Mouse (Mus musculus): ENCODE data around the gene Cox4i2.

Cox4i2 gene

GRCm38 (mm10) chr2:152736090-152736601, 17.8 kb upstream of the Cox4i2 start, which contains the start of gene Id1:
Id1 (plus strand) TSS chr2:152736251.
- peak; percentile 44 for DNase-seq

DNA sequence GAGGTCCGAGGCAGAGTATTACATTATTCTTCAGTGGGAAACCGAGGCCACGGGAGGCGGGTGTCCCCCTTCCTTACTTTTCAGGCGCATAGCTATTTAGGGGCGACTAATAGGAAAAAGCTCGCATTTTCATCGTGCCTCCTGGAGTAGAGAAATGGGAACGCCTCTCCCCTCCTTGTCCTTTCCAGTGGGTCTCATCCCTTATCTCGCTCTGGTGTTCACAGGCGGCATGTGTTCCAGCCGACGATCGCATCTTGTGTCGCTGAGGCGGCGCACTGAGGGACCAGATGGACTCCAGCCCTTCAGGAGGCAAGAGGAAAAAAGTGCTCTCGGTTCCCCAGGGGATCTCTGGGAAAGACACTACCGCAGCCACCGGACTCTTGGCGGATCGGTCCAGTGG, 17.2 kb upstream of the Cox4i2 start:
- DNase-seq = peak; percentile 39

GRCm38 (mm10) chr2:152737306-152738221, 16.4 kb upstream of the Cox4i2 start:
- no peak for DNase-seq

DNA sequence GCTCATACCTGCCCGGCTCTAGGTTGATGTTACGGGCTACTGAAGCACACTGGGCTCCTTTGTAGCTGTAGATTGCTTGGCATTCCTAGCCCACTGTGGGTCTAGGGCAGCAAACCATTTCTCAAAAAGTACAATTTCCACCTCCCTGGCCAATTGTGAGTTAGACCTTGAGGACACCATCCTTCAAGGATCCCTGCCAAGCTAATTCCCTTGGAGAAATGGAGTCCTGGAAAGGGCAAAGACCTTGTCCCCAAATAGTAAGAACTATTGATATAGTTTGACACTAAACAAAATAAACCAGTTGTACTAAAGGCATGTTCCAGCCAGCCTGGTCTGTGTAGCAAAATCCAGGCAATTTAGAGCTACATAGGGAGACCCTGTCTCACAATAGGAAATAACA, 15.6 kb upstream of the Cox4i2 start:
- no peak for DNase-seq

- DNase-seq = peak; percentile 38
Measured at GRCm38 (mm10) chr2:152739031-152739841, 14.7 kb upstream of the Cox4i2 start.

DNA sequence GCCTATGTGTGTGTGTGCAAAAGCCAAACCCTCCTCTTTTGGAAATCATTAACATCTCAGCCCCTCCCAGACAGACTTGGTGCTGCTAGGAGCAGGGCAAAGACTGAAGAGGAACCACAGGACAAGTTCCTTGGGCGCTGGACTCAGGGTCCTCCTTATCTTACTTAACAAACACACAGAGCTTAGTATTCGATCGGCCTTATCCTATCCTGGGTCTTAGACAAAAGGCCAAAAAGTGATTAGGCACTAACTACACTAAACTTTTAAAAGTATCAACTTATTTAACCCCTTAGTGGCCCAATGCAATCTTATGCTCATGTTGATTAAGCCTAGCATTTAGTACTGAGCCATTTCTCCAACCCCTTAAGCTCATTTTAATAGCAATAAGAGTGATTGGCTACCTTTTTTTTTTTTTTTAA, 14.1 kb upstream of the Cox4i2 start:
- no peak for DNase-seq

GRCm38 (mm10) chr2:152740490-152740889, 13.5 kb upstream of the Cox4i2 start:
- no peak for DNase-seq

GRCm38 (mm10) chr2:152741153-152742041, 12.6 kb upstream of the Cox4i2 start:
- no peak for DNase-seq

DNA sequence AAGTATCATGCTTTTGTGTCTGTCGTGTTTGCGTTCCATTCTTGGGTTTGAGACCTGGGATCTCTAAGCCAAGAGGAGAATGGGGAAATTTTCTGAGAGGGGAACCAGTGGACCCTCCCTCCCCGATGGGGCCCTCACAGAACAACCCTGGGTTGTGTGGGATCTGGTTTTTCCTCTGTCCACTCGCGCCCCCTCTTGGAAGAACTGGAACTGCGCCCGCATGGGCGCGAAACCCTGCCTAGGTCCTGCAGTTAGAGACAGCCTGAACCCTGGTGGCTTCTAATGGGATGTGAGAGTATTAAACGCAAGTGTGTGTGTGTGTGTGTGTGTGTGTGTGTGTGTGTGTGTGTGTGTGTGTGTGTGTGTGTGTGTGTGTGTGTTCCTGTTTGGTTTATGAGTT, 11.5 kb upstream of the Cox4i2 start:
- no peak for DNase-seq

GRCm38 (mm10) chr2:152756474-152757393, 2.8 kb downstream of the Cox4i2 start:
- DNase-seq = no peak

DNA sequence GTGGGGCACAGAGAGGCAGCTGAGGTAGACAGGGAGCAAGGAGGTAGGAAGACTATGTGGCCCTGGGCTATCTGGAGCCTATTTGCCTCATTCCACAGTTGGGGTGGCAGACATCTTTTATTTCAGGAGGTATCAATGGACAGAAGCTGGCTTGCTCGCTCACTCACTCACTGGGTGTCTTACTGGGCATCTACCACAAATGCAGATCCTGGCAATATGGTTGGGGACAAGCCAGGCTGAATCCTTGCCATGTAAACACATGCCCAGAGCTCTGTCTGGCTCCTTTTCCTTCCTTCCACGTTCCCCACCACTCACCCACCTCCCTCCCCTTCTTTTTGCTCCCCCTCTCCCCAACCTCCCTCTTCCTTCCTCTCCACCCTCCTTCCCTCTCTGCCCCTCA, 3.5 kb downstream of the Cox4i2 start:
- peak; percentile 75 for DNase-seq

- DNase-seq = no peak
Measured at GRCm38 (mm10) chr2:152758351-152758750, 4.4 kb downstream of the Cox4i2 start.

DNA sequence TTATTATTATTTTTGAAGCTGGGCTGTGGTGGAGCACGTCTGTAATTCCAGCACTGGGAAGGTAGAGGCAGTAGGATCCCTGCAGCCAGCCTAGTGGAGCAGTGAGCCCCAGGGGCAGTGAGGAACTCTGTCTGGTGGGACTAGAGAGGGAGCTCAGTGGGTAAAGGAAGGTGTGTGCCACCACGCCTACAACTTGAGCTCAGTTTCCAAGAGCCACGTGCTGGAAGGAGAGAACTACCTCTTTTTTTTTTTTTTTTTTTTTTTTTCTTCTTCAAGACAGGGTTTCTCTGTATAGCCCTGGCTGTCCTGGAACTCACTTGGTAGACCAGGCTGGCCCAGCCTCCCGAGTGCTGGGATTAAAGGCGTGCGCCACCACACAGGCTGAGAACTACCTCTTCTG, 9.3 kb downstream of the Cox4i2 start:
- DNase-seq = no peak

DNA sequence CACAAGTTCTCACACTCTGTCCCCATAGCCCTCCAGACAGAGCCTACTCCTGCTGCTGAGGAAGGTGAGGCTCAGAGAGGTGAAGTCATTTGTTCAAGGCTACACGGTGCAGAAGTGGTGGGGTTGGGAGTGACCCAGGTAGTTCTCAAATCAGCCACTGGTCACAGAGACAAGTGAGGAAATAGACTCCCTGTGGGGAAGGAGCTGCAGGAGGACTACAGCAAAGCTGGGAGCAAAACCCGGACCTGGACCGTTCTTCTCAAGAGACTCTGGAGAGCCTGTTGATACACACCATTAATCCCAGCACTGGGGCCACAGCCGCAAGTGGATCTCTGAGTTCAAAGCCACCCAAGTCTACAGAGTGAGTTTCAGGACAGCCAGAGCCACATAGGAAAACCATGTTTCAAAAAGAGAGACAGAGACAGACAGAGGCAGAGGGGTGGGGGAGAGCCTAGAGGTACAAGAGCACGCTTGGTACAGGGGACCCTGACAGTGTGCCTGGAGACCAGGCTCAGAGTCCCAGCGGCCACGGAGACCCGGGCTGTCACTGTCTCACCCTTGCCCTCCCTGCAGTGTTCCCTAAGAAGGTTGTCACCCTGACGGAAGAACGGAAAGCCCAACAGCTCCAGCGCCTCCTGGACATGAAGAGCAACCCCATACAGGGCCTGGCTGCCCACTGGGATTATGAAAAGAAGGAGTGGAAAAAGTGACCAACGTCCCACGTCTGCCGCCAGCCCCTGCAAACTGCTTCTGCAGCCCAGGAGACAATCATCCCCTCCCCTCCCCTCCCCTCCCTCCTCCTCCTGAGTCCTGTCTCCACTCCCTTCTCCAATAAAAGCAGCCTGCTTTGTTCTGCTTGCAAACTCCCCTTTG, 10.4 kb downstream of the Cox4i2 start:
- DNase-seq = no peak

DNA sequence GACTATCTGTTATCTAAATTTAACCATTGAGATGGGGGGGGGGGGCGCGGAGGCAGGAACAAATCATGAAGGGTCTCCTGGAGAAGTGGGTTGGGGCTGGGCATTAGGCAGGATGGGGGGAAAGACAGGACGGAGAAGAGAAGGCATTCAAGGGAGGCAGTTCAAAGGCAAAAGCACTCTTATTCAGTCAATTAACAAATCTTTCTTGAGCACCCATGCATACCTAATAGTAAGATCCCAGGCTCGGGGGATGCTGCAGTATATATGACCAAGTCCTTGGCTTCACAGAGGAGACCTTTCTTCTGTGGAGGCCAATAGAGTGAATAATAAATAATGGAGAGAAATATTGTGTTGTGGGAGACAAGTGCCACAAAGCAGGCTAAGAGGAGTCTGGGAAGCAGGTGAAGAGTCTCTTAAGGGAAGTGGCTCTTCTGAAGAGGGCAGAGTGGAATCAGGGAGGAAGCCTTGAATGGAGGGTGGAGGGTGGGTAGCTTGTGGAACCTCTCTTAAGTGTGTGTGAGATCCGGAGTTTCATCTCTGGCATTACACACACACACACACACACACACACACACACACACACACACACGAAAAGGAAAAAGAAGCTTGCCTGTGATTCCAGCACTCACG, 11.2 kb downstream of the Cox4i2 start:
- DNase-seq = no peak

DNA sequence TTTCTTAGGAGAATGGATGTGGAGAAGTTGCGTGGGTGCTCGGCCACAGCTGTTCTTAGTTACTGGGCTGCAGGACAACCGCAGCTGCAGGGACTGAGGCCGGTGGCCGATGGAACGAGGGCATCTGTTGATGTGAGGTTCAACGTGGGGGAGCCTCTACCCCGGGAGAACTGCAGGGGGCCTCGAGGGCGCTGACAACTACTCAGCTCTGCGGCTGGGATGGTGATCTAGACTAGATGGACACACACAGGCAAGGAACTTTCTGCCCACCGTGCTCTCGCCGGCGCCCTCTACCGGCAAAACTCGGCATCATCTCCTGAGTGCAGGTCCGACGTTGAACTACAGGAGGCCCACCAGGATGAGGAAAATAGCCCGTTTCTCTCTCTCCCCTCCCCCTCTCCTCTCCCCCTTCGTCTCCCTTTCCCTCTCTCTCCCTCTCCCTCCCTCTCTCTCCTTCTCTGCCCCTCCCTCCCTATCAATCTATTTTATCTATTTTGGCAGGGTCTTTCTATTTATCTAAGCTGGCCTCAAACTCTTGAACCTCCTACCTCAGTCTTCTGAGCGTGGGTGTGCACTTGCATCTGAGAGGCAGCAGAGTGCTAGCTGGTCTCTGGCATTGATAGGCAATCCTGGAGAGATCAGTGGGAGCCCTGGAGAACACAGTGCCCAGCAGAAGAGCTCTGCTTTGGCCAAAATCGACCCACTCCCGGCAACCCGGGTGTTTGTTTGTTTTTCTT, 12.6 kb downstream of the Cox4i2 start:
- DNase-seq = peak; percentile 83

DNA sequence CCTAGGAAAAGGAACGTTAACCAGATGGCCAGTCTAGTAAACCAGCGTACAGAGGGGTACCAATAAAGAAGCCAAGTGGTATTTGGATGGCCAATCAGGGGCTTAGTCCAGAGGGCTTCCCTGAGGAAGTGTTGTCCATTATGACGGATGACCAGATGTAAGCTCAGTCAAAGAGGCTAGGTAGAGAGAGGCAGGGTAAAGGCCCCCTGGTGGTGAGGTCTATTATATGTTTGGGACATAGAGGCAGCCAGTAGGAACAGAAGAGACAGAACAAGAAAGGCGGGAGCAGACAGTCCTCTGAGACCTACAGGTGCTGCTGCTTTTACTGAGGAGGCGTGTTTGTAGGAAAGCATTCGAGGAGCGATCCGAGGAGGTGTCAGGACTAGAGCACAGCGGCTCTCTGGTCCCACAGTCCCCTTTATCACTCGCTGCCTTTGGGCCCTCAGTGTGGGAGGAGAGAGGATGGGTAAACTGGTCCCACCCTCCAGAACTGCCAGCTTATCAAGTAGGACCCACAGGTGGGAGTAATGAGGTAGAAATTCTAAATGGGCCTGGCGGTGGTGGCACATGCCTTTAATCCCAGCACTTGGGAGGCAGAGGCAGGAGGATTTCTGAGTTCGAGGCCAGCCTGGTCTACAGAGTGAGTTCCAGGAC, 13.8 kb downstream of the Cox4i2 start:
- DNase-seq = no peak

DNA sequence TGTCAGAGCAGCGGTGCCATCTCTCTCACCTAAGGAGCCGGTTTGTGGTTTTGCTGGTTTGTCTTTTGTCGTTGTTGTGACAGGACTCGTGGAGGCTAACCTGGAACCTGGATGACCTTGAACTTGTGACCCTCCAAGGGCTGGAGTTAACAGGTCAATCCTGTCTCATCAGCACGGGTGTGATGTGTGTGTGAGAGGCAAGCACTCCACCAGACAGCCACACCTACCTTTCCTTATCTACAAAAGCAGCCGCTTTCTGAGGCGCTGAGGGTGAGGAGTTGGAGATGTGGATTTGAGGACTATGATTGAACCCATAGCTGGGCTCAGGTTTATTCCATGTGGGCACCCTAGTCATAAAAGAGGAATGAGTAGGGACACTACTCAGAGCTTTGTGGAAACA, 15.7 kb downstream of the Cox4i2 start:
- no peak for DNase-seq

GRCm38 (mm10) chr2:152771571-152771970, 17.6 kb downstream of the Cox4i2 start:
- DNase-seq = no peak
